Mouse (Mus musculus) urinary bladder, adult 18-20 months (tissue): Measurements from ENCODE around the gene Brwd3.

ENCODE experiments used
- DNase-seq, 2 experiments: peaks; one replicate each; pipeline ENCODE4 v3.0.0; 2022; ENCODE audit warnings: low spot score in 2 of 2, mixed read lengths in 2 of 2

The Brwd3 gene

GRCm38 (mm10) chrX:108834090-108834774 is at the start of gene Brwd3:
Gene Brwd3 (minus strand): TSS chrX:108834372.
- peak; percentile 24 to 78 for DNase-seq

DNA sequence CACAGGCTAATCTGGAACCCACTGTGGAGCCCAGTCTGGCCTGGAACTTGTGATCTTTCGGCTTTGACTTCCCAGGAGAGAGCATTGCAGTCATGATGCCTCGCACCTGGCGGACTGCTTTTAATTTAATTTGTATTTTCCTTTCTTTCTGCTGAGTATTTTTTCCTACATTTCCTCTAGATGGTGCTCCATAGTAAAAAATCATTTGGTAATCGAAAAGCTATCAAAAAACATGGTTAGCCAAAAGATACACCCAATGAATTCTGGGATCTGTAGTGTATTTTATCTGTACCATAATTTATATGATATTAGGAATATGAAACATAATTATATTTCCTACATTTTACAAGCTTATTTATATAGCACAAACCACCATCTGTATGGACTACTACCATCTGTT is 28.5 kb upstream of the Brwd3 start:
- no peak for DNase-seq

- DNase-seq, result no peak
These were observed 8.5 kb upstream of the Brwd3 start for GRCm38 (mm10) chrX:108842705-108843104.

DNA sequence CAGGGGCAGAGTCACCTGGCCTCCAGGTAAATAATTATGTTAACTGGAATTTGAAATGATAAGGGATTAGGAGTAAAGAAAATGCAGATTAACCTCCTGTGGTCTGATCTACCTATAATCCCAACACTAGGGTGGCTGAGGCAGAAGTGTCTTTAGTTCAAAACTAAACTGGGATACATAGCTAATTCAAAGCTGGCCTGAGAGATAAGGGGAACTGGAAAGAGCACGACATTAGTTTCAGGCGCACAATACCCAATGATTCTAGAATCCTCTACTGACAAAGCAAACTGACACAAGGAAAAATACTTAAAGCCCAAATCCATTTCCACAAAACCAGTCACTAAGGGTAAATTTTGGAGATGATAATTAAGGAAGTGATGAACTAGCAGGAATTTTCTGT is 2.2 kb upstream of the Brwd3 start:
- DNase-seq, result no peak

DNA sequence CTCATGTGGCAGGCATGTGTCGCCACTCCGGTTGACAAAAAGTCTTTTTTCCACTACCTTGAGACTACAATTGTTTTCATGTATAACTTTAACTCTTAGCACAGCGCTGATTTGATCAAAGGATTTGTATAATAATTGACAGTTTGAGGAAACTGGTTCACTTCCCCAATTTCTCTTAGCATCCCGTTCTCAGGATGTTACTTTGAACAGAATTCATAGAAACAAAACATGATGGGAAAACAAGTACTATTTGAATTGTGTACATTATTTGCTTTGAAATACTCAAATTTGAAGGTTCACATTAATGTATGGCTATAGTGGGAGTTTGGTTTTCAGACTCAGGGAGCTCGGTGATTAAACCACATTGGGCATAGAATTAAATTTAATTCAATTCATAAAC is 1.1 kb upstream of the Brwd3 start:
- no peak for DNase-seq

GRCm38 (mm10) chrX:108833381-108834020 is 671 bp downstream of the Brwd3 start:
- peak in 1 of 2 experiments; percentile 21 for DNase-seq

DNA sequence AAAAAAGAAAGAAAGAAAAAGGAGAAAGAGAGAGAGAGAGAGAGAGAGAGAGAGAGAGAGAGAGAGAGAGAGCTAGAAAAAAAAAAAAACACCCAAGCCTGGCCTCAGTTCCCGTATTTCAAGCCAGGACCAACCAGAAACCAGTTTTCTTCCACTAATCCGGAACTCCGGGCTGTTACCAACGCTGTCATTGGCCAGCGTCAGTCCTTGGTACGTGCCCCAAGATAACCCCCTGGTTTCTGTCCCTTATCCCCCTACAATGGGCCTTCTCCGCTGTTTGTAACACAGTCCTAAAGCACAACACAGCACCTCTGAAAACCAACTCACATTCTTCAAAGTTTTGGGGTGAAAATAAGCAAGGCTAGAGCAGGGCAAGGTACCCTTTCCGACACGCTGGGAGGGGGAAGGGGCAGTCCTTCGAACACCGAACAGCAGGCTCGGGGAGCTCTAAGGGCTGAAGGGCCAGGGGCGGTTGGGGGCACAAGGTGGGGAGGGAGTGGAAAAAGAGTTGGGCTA is 1.4 kb downstream of the Brwd3 start:
- peak; percentile 62 to 73 for DNase-seq

GRCm38 (mm10) chrX:108831231-108831630 is 2.9 kb downstream of the Brwd3 start:
- DNase-seq, result no peak

- no peak for DNase-seq
These were observed 6.1 kb downstream of the Brwd3 start for GRCm38 (mm10) chrX:108828111-108828510.

DNA sequence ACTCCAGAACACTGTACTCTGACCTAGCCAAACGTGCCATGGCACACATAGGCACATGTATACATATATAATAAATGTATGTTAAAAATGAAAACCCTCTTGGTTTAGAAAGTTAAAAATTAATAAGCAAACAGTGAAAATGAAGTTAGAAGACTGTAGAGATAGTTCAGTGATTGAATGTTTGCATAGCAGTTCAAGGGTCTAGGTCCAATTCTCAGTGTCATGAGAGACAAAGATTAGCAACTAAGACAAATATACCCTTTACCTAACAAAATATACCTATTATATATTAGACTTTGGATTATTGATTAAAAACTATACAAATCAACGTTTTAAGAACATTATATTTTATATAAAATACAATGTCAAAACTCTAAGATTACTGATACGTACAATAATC is 36.9 kb downstream of the Brwd3 start:
- no peak for DNase-seq

DNA sequence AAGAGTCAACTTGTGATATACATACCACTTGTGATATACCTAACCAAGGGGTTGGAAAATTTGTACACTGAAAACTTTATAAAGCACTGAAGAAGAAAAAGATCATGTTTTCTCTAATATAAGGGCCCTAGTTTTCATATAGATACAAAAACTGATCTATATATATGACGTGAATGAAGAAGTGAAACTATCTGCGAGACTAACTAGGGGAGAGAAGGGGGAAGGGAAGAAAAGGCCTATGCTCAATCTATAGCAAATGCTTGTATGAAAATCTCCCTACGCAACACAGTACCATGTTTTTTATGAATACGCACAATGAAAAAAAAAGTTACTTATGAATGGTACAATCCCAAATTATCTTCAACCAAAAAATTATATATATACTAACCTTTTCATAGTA is 50.4 kb downstream of the Brwd3 start:
- no peak for DNase-seq

- DNase-seq, result no peak
These were observed 102.4 kb downstream of the Brwd3 start for GRCm38 (mm10) chrX:108731755-108732154.

- no peak for DNase-seq
These were observed 104.6 kb downstream of the Brwd3 start for GRCm38 (mm10) chrX:108729564-108729963.

DNA sequence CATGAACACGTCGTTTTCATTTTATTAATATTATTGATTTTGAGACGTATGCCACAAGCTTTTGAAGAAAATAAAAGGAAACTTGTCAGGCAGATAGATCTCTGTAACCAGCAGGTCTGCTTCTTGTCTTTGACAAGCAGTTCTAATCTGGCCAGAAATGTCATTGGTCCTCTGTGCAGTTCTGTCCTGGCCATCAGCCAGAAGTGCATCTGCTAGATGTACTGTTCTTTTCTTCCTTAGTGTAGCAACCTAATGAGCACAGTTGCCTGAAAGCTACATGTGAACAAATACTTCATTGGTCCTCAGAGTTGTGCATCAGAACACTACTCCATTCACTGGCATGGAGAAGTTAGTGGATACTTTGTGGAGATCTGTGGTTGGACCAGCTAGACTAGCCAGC is 105.1 kb downstream of the Brwd3 start:
- no peak for DNase-seq

DNA sequence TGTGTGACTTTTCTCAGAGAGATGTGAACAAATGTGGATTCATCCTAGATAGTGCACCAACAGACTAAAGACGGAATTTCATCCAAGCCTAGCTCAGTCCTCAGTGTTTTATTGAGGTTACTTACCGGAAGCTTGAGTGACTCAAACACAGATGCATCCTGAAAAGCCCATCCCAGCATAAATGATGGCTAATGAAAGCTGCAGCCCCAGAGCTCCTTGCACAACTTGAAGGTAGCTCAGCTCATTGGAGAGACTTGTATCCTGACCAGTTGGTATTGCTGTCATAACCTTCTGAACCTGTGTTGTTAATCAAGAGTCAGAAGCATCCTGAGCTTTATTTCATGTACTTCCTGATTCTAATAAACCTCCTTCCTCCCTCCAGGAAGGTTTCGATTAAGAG is 105.8 kb downstream of the Brwd3 start:
- DNase-seq, result no peak

- no peak for DNase-seq
These were observed 109.9 kb downstream of the Brwd3 start for GRCm38 (mm10) chrX:108724241-108724640.

DNA sequence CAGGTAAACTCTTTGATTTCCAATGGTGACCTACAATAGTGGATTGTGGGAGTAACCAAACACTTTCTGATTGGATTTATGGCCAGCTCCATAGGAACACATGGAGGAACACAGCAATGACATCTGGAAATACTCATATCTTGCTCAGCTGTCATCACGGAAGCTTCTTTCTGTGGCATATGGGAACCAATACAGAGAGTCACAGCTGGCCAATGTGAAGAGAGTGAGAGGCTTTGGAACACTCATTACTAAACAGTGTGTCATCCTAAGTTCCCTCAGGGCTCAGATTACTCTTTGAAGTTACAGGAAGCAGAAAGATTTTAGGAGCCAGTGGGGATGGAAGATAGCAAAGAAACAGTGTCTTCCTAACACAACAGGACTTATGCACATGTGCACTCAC is 111.7 kb downstream of the Brwd3 start:
- no peak for DNase-seq

DNA sequence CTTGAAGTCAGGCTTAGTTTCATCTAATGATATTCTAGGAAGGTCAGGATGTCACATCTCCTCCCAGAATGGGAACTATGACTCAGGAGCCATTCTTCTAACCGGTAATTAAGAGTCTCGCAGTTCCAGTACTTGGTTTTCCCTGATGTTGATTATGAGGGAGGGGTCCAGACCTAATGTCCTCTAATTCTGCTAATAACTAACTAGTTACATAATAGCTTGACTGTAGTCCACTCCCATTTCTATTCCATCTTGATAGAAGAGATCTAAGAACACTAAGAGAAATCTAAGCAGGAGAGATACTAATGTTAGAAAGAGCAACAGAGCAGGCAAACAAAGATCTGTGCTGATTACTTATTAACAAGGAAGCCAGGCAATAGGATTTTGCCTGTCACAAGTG is 129.9 kb downstream of the Brwd3 start:
- DNase-seq, result no peak
